Mouse (Mus musculus) layer of hippocampus, adult 2 months (tissue): ENCODE data around the gene Alkbh3. TPM values are rescaled to one million over a fixed set of nuclear protein-coding genes. Genes with fewer than 3 reads are reported as not detected.

Experiments
- DNase-seq, 2 experiments: peaks; one replicate each; pipeline ENCODE4 v3.0.0; 2022; ENCODE audit warnings: low spot score in 2 of 2
- H3K27ac ChIP-seq: fragments of 200-600 bp; 2 replicates; pipeline ENCODE4 v1.8.1; 2022
- H3K4me3 ChIP-seq: fragments of 200-600 bp; 2 replicates; pipeline ENCODE4 v1.8.1; 2022; ENCODE audit warnings: mild to moderate bottlenecking
- CTCF ChIP-seq: fragments of 200-600 bp; conservative IDR thresholded peaks from 2 replicates; pipeline ENCODE4 v1.8.1; 2022; ENCODE audit warnings: antibody characterized with exemption, mild to moderate bottlenecking, moderate library complexity
- total RNA-seq, 2 experiments: library from RNA; stranded (reverse); gene quantifications; 2 replicates each; pipeline ENCODE4 v1.2.3; 2021

Gene Alkbh3
- total RNA-seq, 2 experiments from 2014 or later = 22.7 to 28.1 TPM

DNA sequence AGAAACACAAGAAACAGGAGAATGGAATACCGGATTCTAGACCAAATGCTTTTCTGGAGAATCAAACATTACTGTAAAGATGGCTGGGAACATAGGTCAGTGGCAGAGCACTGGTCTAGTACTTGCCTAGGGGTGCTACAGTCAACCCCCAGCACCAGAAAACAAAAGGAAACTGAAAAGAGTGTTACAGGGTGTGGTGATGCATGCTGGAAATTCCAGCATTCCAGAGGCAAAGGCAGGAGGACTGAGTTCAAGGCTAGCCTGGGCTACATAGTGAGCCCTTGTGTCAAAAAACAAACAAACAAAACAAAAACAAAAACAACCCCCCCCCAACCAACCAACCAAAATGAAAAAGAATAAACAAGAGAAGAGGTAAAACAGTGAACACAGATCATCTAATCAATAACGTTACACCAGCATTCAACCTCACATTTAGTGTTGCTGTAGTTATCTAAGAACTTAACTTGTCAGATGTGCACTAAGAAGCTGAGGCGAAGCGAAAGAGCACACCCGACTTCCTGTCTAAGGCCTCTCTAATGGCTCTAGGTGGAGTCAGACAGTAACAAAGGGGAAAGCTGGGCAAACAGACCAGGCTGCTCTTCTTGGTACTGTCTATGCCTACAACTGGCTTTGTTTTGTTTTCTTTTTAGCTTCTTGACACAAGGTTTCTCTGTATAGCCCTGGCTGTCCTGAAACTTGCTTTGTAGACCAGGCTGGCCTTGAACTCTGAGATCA is 30.0 kb upstream of the Alkbh3 start:
- no peak overlapping the region for H3K4me3 ChIP-seq
- no peak overlapping the region for H3K27ac ChIP-seq
- TF ChIP-seq CTCF = no peak
- no peak for DNase-seq

DNA sequence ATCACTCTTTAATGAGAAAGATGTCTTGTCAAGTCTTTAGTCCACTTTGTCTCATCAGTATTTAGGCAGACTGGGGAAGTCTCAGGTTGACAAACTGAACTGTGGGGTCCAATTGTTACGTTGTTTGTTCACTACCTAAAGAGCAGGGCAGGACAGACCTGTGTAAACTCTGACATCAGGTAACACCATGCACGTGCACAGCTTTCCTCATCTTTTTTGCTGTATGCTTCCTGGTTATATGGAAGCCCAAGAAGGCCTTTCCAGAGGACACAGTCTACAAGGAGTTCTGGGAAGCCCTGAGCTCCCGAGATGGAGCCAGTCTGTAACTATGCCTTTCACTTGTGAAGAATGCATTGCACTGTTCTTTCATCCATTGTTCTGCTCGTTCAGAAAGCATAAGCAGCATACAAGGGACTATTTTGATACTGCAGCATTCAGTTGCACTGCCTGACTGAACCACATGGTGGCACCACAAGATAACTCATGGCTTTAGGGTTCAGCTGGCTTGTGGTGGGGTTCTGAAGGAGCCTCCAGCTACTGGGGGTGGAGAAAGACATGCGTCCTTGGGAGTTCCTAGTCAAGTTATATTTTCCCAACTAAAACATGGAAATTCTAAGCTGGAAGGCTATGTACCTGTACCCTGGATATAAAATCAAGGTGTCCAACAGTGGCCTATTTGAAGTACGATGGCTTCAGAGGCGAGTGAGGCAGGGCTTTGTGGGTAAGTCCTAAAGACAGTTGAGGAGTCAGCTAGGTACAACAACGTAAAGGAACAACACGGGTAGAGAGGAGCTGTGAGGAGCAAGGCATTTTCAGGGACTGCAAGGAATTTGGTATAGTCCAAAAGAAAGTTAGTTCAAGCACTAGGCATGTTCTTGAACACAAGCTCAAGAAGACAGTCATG is 25.1 kb upstream of the Alkbh3 start:
- DNase-seq = peak; percentile 81 to 90
- TF ChIP-seq CTCF = peak; percentile 98
- H3K4me3 ChIP-seq = no peak overlapping the region
- no peak overlapping the region for H3K27ac ChIP-seq

DNA sequence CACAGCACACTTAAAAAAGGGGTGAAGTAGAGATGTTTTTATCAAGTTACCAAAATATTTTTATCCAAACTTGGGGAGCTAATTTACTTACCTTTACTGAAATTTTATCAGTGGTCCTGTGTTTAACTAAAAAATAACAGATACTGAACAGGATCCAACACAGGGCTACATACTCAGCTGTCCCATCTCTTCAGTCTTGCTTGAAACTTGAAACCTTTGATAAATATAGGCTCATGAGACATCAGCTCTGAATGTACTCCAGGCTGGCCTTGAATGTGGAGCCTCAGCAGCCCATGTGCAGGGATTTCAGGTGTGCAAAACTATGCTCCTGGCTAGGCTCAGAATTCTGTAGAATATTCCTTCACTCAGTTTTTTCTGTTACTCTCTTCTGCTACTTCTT is 20.0 kb upstream of the Alkbh3 start:
- TF ChIP-seq CTCF = no peak
- H3K4me3 ChIP-seq = no peak overlapping the region

DNA sequence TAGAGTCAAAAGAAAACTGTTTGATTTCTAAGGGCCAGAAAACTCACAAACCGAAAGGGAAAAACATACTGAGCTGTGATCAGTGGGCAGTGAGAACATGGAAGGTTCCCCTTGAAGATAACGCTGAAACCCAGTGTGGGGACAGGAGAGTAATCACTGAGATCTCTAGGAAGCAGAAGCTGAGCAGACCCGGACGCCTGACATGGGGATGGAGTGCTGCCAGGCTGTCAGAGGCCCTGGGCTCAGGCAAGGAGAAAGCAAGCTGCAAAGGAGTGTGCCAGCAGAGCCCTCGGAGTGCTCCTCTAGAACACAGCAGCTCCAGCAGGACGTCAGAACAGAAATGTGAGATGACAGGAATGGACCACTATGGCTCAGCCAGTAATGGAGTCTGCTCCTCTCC is 14.0 kb upstream of the Alkbh3 start:
- Histone ChIP-seq H3K4me3 (no peak overlapping the region), H3K27ac (no peak overlapping the region)
- no peak for DNase-seq
- no peak for TF ChIP-seq CTCF

More for the DNA sequence above, 20.0 kb upstream of the Alkbh3 start:
- H3K27ac ChIP-seq = no peak overlapping the region
- DNase-seq = no peak

DNA sequence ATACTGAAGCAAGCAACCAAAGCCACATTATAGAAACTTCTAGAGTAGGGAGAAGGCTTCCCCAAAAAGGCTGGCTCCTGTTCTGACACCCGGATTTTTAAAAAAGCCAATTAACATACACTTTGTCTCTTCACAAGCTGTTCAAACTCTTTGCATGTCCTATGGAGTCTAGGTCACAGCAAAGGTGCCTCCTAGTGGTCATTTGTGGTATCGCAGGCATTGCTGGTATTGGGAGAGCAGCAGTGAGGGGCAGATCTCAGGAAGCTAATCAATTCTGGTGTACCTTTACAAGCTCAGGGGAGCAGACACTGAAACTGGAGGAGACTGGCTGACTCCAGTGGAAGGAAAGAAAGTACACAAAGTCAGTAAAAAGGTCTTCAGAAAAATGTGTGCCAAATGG is 8.3 kb downstream of the Alkbh3 start:
- H3K4me3 ChIP-seq = no peak overlapping the region
- TF ChIP-seq CTCF = peak; percentile 100
- no peak overlapping the region for H3K27ac ChIP-seq
- peak; percentile 85 to 97 for DNase-seq

DNA sequence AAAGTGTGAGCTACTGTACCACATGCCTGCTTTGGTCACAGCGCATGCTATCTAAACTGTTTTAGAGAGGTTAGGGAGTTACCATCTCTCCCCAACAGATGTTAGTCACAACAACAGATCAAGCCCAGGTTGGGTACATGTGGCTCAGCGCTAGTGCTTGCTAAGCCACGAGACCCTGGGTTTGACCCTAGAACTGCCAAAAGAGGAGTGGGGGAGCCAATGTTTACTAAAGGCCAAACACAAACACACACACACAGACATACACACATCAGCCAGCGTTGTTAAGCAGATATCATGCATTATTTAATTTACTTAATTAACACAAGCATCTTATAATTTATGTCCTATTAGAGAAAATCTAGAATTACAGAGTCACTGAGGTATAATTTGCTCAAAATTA is 8.7 kb downstream of the Alkbh3 start:
- Histone ChIP-seq H3K27ac (no peak overlapping the region), H3K4me3 (no peak overlapping the region)
- no peak for DNase-seq
- no peak for TF ChIP-seq CTCF

DNA sequence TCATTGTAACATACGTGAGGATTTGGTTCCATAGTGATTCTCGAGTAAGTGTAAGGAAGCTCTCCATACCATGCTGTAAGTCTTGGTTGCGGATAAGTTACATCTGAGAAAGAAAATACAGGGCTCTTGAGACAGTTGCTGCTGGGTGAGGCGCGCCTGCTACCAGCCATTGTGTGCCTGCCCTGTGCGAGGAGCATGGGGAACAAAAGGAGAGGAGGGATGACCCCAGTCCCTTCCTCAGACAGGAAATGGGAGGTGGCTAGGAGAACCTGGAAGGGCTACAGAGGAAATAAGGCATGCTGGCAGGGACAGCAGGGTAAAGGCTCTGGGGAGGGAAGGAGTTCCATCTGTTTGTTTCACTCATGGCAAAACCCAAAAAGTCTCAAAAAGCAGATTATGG is 9.2 kb downstream of the Alkbh3 start:
- Histone ChIP-seq H3K27ac (no peak overlapping the region), H3K4me3 (no peak overlapping the region)
- no peak for DNase-seq
- TF ChIP-seq CTCF = no peak

DNA sequence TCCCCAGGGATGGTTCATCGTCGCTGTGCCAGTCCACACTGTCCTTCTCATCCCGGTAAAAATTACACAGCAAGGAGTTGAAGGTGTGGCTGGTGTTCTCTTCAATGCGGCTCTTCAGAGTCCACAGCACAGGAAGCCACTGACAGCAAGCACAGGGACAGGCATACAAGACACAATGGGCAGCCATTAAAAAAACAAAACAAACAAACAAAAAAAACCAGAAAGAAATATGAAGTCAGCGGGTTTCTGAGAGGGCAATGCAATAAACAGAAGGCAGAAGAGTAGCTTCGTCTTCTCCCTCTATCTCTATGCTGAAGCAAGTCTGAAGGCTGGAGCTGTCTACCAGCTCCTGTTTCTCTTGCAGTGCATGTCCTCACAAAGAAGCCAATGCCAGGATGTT is 14.4 kb downstream of the Alkbh3 start, which contains the start of gene Gm27027:
Gene Gm27027 (minus strand): TSS at position 101 of the 400 bp plus-strand sequence.
- no peak for DNase-seq
- H3K4me3 ChIP-seq = no peak within 1 kb of the TSS
- no peak for TF ChIP-seq CTCF
- no peak within 1 kb of the TSS for H3K27ac ChIP-seq

DNA sequence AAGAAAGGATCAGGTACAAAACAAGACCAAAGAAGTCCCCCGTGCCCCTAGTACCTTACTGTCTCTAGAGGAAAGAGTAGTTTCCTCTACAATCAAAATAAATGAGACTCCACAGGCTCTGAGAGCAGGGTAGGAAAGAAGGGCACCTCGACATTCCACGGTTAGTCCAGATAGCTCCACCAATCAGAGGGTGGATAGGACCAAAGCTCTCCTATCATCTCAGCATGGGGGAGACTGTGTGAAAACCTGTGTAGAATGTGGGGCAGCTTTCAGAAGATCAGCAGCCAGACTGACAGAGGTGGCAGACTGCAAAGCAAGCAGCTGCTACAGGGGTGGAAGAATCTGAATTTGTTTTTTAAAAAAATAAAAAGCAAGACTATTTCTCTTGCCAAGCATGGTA is 17.8 kb downstream of the Alkbh3 start:
- no peak for DNase-seq
- Histone ChIP-seq H3K27ac (peak overlapping the region; percentile 85), H3K4me3 (no peak overlapping the region)
- TF ChIP-seq CTCF = no peak

DNA sequence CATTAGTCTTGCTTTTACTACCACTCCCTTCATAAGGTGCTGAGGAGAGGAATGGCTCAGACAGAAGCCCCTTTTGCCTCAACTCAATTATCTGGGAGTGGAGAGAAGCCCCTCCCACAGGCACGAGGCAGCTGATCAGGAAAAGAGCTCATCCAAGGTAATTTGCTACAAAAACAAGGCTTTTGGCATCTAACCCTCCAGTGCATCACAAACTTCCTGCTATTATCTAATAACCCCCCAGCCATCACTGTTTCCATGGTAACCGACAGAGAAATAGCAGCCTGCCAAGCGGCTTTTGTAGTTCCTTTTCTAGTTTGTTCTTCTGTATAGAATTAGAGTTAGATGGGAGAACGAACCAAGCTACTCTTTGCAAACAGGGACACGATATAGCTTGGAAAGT is 18.3 kb downstream of the Alkbh3 start:
- Histone ChIP-seq H3K4me3 (no peak overlapping the region), H3K27ac (peak overlapping the region; percentile 85)
- no peak for TF ChIP-seq CTCF
- DNase-seq = peak; percentile 58 to 68

DNA sequence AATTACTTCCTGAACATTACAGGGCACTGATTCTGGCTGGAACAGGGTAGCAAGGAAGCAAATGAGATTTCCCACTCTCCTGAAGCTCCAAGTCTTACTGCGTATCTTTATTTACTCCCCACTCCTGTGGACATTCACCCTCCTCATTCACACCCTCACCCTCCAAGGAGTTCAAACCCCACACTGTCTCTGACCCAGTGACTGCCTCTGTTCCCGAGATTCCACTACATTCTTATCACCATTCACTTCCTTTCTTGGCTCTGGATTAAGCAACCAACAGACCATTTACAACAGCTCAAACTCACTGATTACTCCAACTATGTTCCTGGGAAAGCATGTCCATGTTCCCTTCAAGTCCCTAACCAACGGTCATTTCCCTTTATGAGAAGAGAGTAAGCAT is 19.3 kb downstream of the Alkbh3 start:
- DNase-seq = no peak
- H3K27ac ChIP-seq = peak overlapping the region; percentile 85
- TF ChIP-seq CTCF = no peak
- no peak overlapping the region for H3K4me3 ChIP-seq

DNA sequence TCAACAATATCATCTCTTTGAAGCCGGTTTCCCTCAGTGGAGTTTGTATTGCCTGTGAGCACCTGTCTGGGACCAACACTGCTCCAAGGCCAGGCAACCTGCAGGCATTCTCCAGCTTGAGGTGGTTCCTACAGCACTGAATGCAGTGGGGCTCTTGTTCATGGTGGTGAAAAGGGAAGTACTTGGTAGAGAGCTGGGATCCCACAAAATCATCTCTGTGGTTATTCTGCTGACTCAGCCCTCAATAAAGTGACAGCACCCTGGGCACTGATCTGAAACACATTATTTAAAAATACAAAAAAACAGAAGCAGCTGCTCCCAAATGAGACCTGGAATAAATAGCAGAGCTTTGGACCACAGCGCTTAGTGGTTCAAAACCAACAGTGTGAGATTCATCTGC is 22.2 kb downstream of the Alkbh3 start:
- Histone ChIP-seq H3K4me3 (no peak overlapping the region), H3K27ac (peak overlapping the region; percentile 32; the same call in 1 of the 2 replicates)
- no peak for TF ChIP-seq CTCF
- no peak for DNase-seq

DNA sequence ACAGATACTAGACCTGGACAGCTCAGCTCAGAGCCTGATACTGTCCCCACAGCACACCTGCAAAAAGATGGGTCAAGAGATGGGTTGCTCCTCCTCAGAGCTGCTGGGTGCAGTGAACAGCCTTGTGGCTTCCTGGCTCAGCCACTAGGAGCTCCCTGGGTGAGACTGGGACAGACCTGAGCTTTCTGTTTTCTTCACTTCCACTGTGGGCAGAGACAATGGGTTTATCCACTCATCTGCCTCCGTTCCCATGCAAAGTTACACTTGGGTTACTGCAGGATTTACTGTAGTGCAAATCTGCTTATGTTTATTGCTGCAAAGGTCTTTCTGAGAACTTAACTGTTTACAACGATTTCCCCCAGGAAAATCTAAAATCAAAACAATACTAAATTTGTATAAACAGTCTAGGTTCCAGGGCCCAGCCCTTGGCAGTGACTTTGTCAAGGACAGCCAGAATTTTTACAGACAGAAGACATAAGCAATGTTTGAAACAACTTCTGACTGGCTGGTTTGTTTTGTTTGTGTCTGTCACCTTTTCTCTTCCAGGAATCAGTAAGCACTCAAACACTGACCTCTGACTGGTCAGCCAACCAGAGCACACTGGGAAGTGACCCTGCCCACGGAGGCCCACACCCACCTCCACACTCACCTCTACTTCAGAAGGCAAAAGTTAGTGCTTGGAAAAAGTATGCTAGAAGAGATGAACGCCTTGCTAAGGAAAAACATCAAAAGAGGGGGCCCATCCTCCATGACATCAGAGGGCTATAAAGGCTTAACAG is 28.0 kb downstream of the Alkbh3 start:
- no peak overlapping the region for H3K4me3 ChIP-seq
- no peak for DNase-seq
- peak; percentile 30 for TF ChIP-seq CTCF
- H3K27ac ChIP-seq = no peak overlapping the region
